Mouse (Mus musculus) liver, postnatal 0 days (tissue): ENCODE data around the gene Nedd4.

Experiments used
- CTCF ChIP-seq: sonication (generic); IDR thresholded peaks from 2 replicates; pipeline ENCODE4 v1.5.1; 2016; ENCODE audit warnings: antibody characterized with exemption, low read depth
- EP300 ChIP-seq: IDR thresholded peaks from 2 replicates; pipeline ENCODE4 v1.6.1; 2016; ENCODE audit warnings: antibody characterized with exemption, low read depth, mild to moderate bottlenecking

DNA sequence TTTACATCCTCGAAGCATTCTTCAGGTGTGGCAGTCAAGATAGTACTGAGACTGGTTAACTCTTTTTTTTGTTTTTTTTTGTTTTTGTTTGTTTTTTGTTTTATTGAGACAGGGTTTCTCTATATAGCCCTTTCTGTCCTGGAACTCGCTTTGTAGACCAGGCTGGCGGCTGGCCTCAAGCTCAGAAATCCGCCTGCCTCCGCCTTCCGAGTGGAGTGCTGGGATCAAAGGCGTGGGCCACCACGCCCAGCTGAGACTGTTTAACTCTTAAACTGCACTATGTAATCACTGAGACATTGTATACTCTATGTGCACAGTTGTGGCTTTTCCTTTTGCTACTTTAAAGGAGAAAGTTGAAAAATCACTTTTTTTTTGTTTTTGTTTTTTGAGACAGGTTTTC is 39.3 kb downstream of the Nedd4 start:
- TF ChIP-seq EP300: no peak
- TF ChIP-seq CTCF: no peak
